Mouse (Mus musculus): ENCODE data around the gene Slc22a14.

GRCm38 (mm10) chr9:119247996-119248395 is 117.4 kb downstream of the Slc22a14 start:
- TF ChIP-seq POLR2A (IDR thresholded peaks at IDR 0.05; ENCODE audit: borderline replicate concordance, insufficient read depth, low read length), result no peak
- no peak for TF ChIP-seq CTCF (IDR thresholded peaks at IDR 0.05; ENCODE audit: borderline replicate concordance, insufficient read depth, low read depth, low read length)

Measured in cerebellum, adult 2 months (tissue).